Comparison of ENCODE assay signal across 9 mouse cellular contexts in genomic region chr16:35164361-35165224, GRCm38 (mm10). TPM values are rescaled to one million over a fixed set of nuclear protein-coding genes. Genes with fewer than 3 reads are reported as not detected.
A peak's percentile ranks its signal among the peaks of the same experiment; 100 is the strongest.
DNase-seq lines count a peak whose midpoint lies in the region; ATAC-seq and TF ChIP-seq lines count a peak whose summit lies in the region.
"Had no signal": no experiment of that assay in that cellular context is flagged by ENCODE, and none has a peak within 500 bp of the region (broad histone marks: within the 10 kb centered on the region; RNA-seq: fewer than 3 reads in every experiment).

No protein-coding gene starts in this region.

- H3K27ac ChIP-seq in kidney, embryonic 16.5 days (ENCODE audit: low read length): no peak overlapping the region
- H3K27ac ChIP-seq in embryonic facial prominence, embryonic 10.5 days (replicated peaks): peak overlapping the region; percentile 78
- H3K27ac ChIP-seq in hindbrain, postnatal 0 days: no peak overlapping the region
- H3K27ac ChIP-seq in neural tube, embryonic 14.5 days (ENCODE audit: low read depth, low read length): peak overlapping the region; percentile 39; the same call in 1 of the 2 replicates

- WGBS in kidney, embryonic 16.5 days: 33% methylated on average over 19 of the region's 19 CpGs
- 28% methylated on average over 19 of the region's 19 CpGs for WGBS in embryonic facial prominence, embryonic 10.5 days
- 30% methylated on average over 18 of the region's 19 CpGs for WGBS in hindbrain, postnatal 0 days
- WGBS in neural tube, embryonic 14.5 days: 33% methylated on average over 19 of the region's 19 CpGs

- H3K4me2 ChIP-seq in kidney, embryonic 16.5 days (replicated peaks; ENCODE audit: low read depth, low read length): no peak overlapping the region
- H3K4me2 ChIP-seq in hindbrain, postnatal 0 days (ENCODE audit: low read depth, low read length): peak overlapping the region; percentile 27
- peak overlapping the region; percentile 25 for H3K4me2 ChIP-seq in neural tube, embryonic 14.5 days (ENCODE audit: low read depth, low read length)

- no peak overlapping the region; the same call in 1 of the 2 replicates for H3K9ac ChIP-seq in kidney, embryonic 16.5 days (replicated peaks; ENCODE audit: low read length)
- H3K9ac ChIP-seq in hindbrain, postnatal 0 days (replicated peaks; ENCODE audit: low read length): 0 out of 2 replicates have a peak overlapping the region, but pooled peaks have one; percentile 21
- 0 out of 2 replicates have a peak overlapping the region, but pooled peaks have one; percentile 8 for H3K9ac ChIP-seq in neural tube, embryonic 14.5 days (replicated peaks; ENCODE audit: low read depth, low read length)

- H3K9me3 ChIP-seq in kidney, embryonic 16.5 days (ENCODE audit: low read length): no peaks in the 10 kb centered on the region
- H3K9me3 ChIP-seq in embryonic facial prominence, embryonic 10.5 days: no peaks in the 10 kb centered on the region
- no peaks in the 10 kb centered on the region for H3K9me3 ChIP-seq in hindbrain, postnatal 0 days (ENCODE audit: low read length)
- no peaks in the 10 kb centered on the region for H3K9me3 ChIP-seq in neural tube, embryonic 14.5 days (ENCODE audit: control insufficient read depth, low read length)

- no peak for DNase-seq in kidney, postnatal 10 days
- DNase-seq in embryonic facial prominence, embryonic 10.5 days (ENCODE audit: low spot score): peak; percentile 74
- DNase-seq in hindbrain, postnatal 0 days (ENCODE audit: low spot score): no peak
- DNase-seq in spleen, postnatal 36 days (ENCODE audit: low spot score in 2 of 2): no peak
- no peak for DNase-seq in urinary bladder, postnatal 25 days (ENCODE audit: low spot score)
- DNase-seq: heart, postnatal 10 days had no signal

- TF ChIP-seq CTCF in hindbrain, postnatal 0 days (IDR thresholded peaks at IDR 0.05; ENCODE audit: low read depth): no peak

- H3K27me3 ChIP-seq in kidney, embryonic 16.5 days (ENCODE audit: insufficient read depth, low read length): peaks cover 4% of the 10 kb centered on the region; the same call in 1 of the 2 replicates
- H3K27me3 ChIP-seq in embryonic facial prominence, embryonic 10.5 days (replicated peaks; ENCODE audit: low read depth, poor library complexity, severe bottlenecking): peaks cover 11% of the 10 kb centered on the region; the same call in 1 of the 2 replicates
- H3K27me3 ChIP-seq in hindbrain, postnatal 0 days (ENCODE audit: insufficient read depth, low read length): no peaks in the 10 kb centered on the region
- H3K27me3 ChIP-seq in neural tube, embryonic 14.5 days (ENCODE audit: control insufficient read depth, insufficient read depth, low read length): no peaks in the 10 kb centered on the region

- no peaks in the 10 kb centered on the region for H3K36me3 ChIP-seq in kidney, embryonic 16.5 days (ENCODE audit: insufficient read depth, low read length)
- H3K36me3 ChIP-seq in embryonic facial prominence, embryonic 10.5 days (replicated peaks): no peaks in the 10 kb centered on the region
- no peaks in the 10 kb centered on the region for H3K36me3 ChIP-seq in hindbrain, postnatal 0 days (ENCODE audit: insufficient read depth, low read length)
- H3K36me3 ChIP-seq in neural tube, embryonic 14.5 days (ENCODE audit: control insufficient read depth, insufficient read depth, low read length): no peaks in the 10 kb centered on the region

- 0 out of 2 replicates have a peak, but pooled peaks have one; percentile 54 for ATAC-seq in kidney, embryonic 16.5 days (ENCODE audit: low FRiP score, low TSS enrichment)
- ATAC-seq in hindbrain, postnatal 0 days: peak; percentile 59
- peak; percentile 54 for ATAC-seq in neural tube, embryonic 14.5 days (ENCODE audit: low read depth)
- no peak for ATAC-seq in erythroid progenitor cell, adult 5-6 weeks (replicated peaks; ENCODE audit: low FRiP score, poor library complexity, severe bottlenecking)

- H3K4me1 ChIP-seq in kidney, embryonic 16.5 days (ENCODE audit: insufficient read depth, low read length): peaks cover 5% of the 10 kb centered on the region
- peaks cover 41% of the 10 kb centered on the region for H3K4me1 ChIP-seq in embryonic facial prominence, embryonic 10.5 days
- peaks cover 39% of the 10 kb centered on the region for H3K4me1 ChIP-seq in hindbrain, postnatal 0 days (ENCODE audit: insufficient read depth, low read length)
- H3K4me1 ChIP-seq in neural tube, embryonic 14.5 days (ENCODE audit: control insufficient read depth, insufficient read depth, low read length): peaks cover 27% of the 10 kb centered on the region

- H3K4me3 ChIP-seq in kidney, embryonic 16.5 days (ENCODE audit: low read length): no peak overlapping the region
- peak overlapping the region; percentile 23; the same call in 1 of the 2 replicates for H3K4me3 ChIP-seq in embryonic facial prominence, embryonic 10.5 days
- H3K4me3 ChIP-seq in hindbrain, postnatal 0 days (ENCODE audit: low read length): no peak overlapping the region
- H3K4me3 ChIP-seq in neural tube, embryonic 14.5 days (ENCODE audit: low read depth, low read length): no peak overlapping the region

RNA-seq across cellular contexts. Expression of gene Adcy5, which starts 9.9 kb away (rescaled TPM):
- polyA plus RNA-seq in kidney, embryonic 16.5 days (2015; fragmentation: Nextera tagmentation; extraction: Ambion mirVana): 0.60 and 0.80 TPM in 2 replicates
- 0.48 and 0.70 TPM in 2 replicates for polyA plus RNA-seq in embryonic facial prominence, embryonic 10.5 days (2016; fragmentation: Nextera tagmentation; extraction: Ambion mirVana)
- total RNA-seq in hindbrain, postnatal 0 days (2014; rRNA removed): 82.7 and 85.5 TPM in 2 replicates
- 5.7 and 6.3 TPM in 2 replicates for polyA plus RNA-seq in hindbrain, postnatal 0 days (2015; fragmentation: Nextera tagmentation; extraction: Ambion mirVana)
- polyA plus RNA-seq in neural tube, embryonic 14.5 days (2014; fragmentation: Nextera tagmentation; extraction: Ambion mirVana): 8.3 and 8.8 TPM in 2 replicates
- total RNA-seq in erythroid progenitor cell, adult 5-6 weeks (2015; ENCODE audit: low replicate concordance): not detected in 2 replicates
- not detected in 2 replicates for total RNA-seq in erythroid progenitor cell, adult 5-6 weeks (2017; ENCODE audit: low replicate concordance)

Comparison
In these comparisons a context has a peak if more than half of its experiments do, and no peak if none do; other contexts are left out.
1. H3K27ac ChIP-seq: peak in embryonic facial prominence, embryonic 10.5 days (single experiment) and neural tube, embryonic 14.5 days (single experiment); none in kidney, embryonic 16.5 days (single experiment) and hindbrain, postnatal 0 days (single experiment).